Mouse (Mus musculus): ENCODE measurements around the gene Nit1. TPM values are rescaled to one million over a fixed set of nuclear protein-coding genes. Genes with fewer than 3 reads are reported as not detected.

Nit1 gene
- polyA plus RNA-seq, 1 experiment from 2014 or later, result 54.2 TPM

DNA sequence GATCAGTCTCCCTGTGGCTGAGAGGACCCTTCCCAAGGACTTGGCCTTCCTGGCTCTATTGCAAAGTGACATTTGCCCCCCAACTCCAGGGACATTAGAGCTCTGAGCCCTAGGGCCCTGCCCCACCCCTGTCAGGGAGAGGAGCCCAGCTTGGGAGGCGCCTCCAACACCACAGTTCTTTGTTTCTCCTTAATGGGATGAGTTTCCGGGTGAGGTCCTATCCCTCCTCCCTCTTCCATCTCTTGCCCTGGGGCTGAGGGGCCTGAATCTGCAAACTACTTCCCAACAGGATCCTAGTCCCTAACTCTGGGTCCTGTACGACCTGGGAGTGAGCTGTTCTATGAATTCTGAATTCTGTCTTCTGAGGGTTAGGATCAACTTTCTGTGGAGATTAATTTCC lies 27.4 kb upstream of the Nit1 start:
- Histone ChIP-seq H3K4me1 (no peaks in the 10 kb centered on the region), H3K27me3 (replicated peaks) (0 out of 2 replicates have a peak, but pooled peaks cover 5% of the 10 kb centered on the region), H3K27ac (no peak overlapping the region), H3K9ac (no peak overlapping the region), H3K4me2 (no peak overlapping the region), H3K36me3 (replicated peaks) (no peaks in the 10 kb centered on the region), H3K4me3 (no peak overlapping the region), H3K9me3 (no peaks in the 10 kb centered on the region)
- 60% methylated on average over 3 of the region's 3 CpGs for WGBS
- ATAC-seq (replicated peaks), result no peak

GRCm38 (mm10) chr1:171369845-171370556 lies 24.6 kb upstream of the Nit1 start, which contains the start of gene Nectin4:
TSS of gene Nectin4 (plus strand) at chr1:171370099.
- Histone ChIP-seq H3K4me3 (no peak within 1 kb of the TSS), H3K4me1 (no peaks in the 10 kb centered on the region), H3K4me2 (no peak within 1 kb of the TSS), H3K27me3 (replicated peaks) (0 out of 2 replicates have a peak, but pooled peaks cover 5% of the 10 kb centered on the region), H3K9me3 (no peaks in the 10 kb centered on the region), H3K27ac (no peak within 1 kb of the TSS), H3K9ac (no peak within 1 kb of the TSS), H3K36me3 (replicated peaks) (no peaks in the 10 kb centered on the region)
- ATAC-seq (replicated peaks), result no peak
- WGBS, result 44% methylated on average over 20 of the region's 20 CpGs

- no peaks in the 10 kb centered on the region for H3K9me3 ChIP-seq
- H3K9ac ChIP-seq, result no peak overlapping the region
- 65% methylated on average over 7 of the region's 7 CpGs for WGBS
- H3K27ac ChIP-seq, result no peak overlapping the region
- H3K4me2 ChIP-seq, result no peak overlapping the region
- 0 out of 2 replicates have a peak, but pooled peaks cover 5% of the 10 kb centered on the region for H3K27me3 ChIP-seq (replicated peaks)
- ATAC-seq (replicated peaks), result no peak
- peaks cover 8% of the 10 kb centered on the region for H3K4me1 ChIP-seq
- no peaks in the 10 kb centered on the region for H3K36me3 ChIP-seq (replicated peaks)
- H3K4me3 ChIP-seq, result no peak overlapping the region
Observed at GRCm38 (mm10) chr1:171365934-171366333, 20.5 kb upstream of the Nit1 start.

- H3K9me3 ChIP-seq, result no peaks in the 10 kb centered on the region
- WGBS, result 31% methylated on average over 16 of the region's 16 CpGs
- ATAC-seq (replicated peaks), result peak; percentile 85
Observed at GRCm38 (mm10) chr1:171361106-171362103, 16.0 kb upstream of the Nit1 start.

GRCm38 (mm10) chr1:171360656-171361055 lies 15.2 kb upstream of the Nit1 start, which contains the start of gene Klhdc9:
TSS of gene Klhdc9 (minus strand) at chr1:171360798.
- peak within 1 kb of the TSS; percentile 49 for H3K4me3 ChIP-seq
- peak within 1 kb of the TSS; percentile 64 for H3K4me2 ChIP-seq
- ATAC-seq (replicated peaks), result peak; percentile 97
- WGBS, result under 1% methylated on average over 21 of the region's 21 CpGs
- 0 out of 2 replicates have a peak, but pooled peaks cover 2% of the 10 kb centered on the region for H3K36me3 ChIP-seq (replicated peaks)
- no peaks in the 10 kb centered on the region for H3K27me3 ChIP-seq (replicated peaks)
- H3K4me1 ChIP-seq, result peaks cover 20% of the 10 kb centered on the region
- H3K27ac ChIP-seq, result peak within 1 kb of the TSS; percentile 88
- peak within 1 kb of the TSS; percentile 67 for H3K9ac ChIP-seq
- H3K9me3 ChIP-seq, result no peaks in the 10 kb centered on the region

More at GRCm38 (mm10) chr1:171361106-171362103, 16.0 kb upstream of the Nit1 start:
- Histone ChIP-seq H3K27ac (peak overlapping the region; percentile 88), H3K27me3 (replicated peaks) (no peaks in the 10 kb centered on the region), H3K9ac (peak overlapping the region; percentile 67), H3K4me3 (peak overlapping the region; percentile 49), H3K4me1 (peaks cover 20% of the 10 kb centered on the region), H3K36me3 (replicated peaks) (0 out of 2 replicates have a peak, but pooled peaks cover 2% of the 10 kb centered on the region), H3K4me2 (peak overlapping the region; percentile 64)

DNA sequence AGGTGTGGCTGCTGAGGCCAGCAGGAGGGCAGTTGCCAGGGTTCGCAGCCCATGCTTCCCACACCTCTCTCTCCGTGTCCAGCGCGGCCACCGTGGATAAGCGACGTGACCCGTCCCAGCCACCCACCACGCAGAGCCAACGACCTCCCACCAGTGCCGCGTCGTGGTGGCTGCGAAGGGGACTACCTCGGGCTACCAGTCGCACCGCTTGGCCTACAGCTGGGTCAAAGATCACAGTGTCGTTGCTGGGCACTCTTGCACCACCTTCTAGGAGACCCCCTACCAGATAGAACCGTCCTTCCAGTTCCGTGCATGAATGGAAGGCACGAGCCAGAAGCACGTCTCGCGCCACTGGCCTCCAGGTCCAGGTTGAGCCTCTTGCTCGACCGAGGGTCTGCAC lies 14.8 kb upstream of the Nit1 start:
- Histone ChIP-seq H3K27ac (peak overlapping the region; percentile 88), H3K9ac (peak overlapping the region; percentile 67), H3K9me3 (no peaks in the 10 kb centered on the region), H3K4me1 (peaks cover 20% of the 10 kb centered on the region), H3K4me3 (peak overlapping the region; percentile 49), H3K27me3 (replicated peaks) (no peaks in the 10 kb centered on the region), H3K36me3 (replicated peaks) (0 out of 2 replicates have a peak, but pooled peaks cover 2% of the 10 kb centered on the region), H3K4me2 (peak overlapping the region; percentile 64)
- WGBS, result 3% methylated on average over 26 of the region's 26 CpGs
- no peak for ATAC-seq (replicated peaks)

DNA sequence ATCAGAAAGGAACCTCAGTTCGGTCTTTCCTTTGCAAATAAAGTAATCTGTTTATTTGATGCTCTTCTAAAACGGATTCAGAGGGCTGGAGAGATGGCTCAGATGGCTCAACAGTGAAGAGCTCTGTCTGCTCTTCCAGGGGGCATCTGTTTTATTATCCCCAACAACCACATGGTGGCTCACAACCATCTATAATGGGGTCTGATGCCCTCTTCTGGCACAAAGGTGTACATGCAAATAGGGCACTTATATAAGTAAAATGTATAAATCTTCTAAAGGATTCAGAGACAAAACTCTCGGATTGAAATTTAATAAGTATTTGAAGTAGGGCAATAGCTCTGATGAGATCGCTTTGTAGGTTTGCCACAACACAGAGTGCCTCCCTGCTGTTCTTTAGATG lies 13.0 kb upstream of the Nit1 start:
- WGBS, result 73% methylated on average over 4 of the region's 4 CpGs
- H3K9me3 ChIP-seq, result no peaks in the 10 kb centered on the region
- H3K36me3 ChIP-seq (replicated peaks), result 0 out of 2 replicates have a peak, but pooled peaks cover 2% of the 10 kb centered on the region
- H3K4me1 ChIP-seq, result peaks cover 20% of the 10 kb centered on the region
- no peak overlapping the region for H3K4me2 ChIP-seq
- no peak overlapping the region for H3K27ac ChIP-seq
- no peak for ATAC-seq (replicated peaks)
- H3K9ac ChIP-seq, result no peak overlapping the region
- no peaks in the 10 kb centered on the region for H3K27me3 ChIP-seq (replicated peaks)
- no peak overlapping the region for H3K4me3 ChIP-seq

- no peak for ATAC-seq (replicated peaks)
- Histone ChIP-seq H3K27me3 (replicated peaks) (no peaks in the 10 kb centered on the region), H3K4me1 (peaks cover 17% of the 10 kb centered on the region), H3K27ac (no peak overlapping the region), H3K4me2 (no peak overlapping the region), H3K36me3 (replicated peaks) (0 out of 2 replicates have a peak, but pooled peaks cover 2% of the 10 kb centered on the region), H3K4me3 (no peak overlapping the region), H3K9me3 (no peaks in the 10 kb centered on the region), H3K9ac (no peak overlapping the region)
- WGBS, result 94% methylated on average over 2 of the region's 2 CpGs
Observed at GRCm38 (mm10) chr1:171356814-171357213, 11.4 kb upstream of the Nit1 start.

DNA sequence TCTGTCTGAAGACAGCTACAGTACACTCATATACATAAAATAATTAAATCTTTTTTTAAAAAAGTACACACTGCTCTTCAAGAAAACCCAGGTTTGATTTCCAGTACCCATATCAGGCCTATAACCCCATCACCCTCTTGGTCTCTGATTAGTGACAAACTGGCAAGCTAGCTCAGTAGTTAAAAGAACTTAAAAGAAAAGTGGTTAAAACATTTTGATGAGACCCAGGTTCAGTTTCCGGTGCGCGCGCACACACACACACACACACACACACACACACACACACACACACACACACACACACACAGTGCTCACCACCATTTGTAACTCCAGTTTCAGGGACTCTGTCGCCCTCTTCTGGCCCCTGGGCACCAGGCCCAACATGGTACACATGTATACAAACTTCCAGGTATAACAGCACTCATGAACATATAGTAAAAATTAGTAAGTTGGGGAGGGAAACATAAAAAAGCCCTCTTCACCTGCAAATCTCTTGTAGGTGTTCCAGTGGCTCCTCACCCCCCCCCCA lies 10.4 kb upstream of the Nit1 start:
- no peak for ATAC-seq (replicated peaks)
- Histone ChIP-seq H3K27me3 (replicated peaks) (no peaks in the 10 kb centered on the region), H3K4me1 (peaks cover 12% of the 10 kb centered on the region), H3K9ac (no peak overlapping the region), H3K27ac (no peak overlapping the region), H3K4me2 (no peak overlapping the region), H3K36me3 (replicated peaks) (0 out of 2 replicates have a peak, but pooled peaks cover 2% of the 10 kb centered on the region), H3K4me3 (no peak overlapping the region), H3K9me3 (no peaks in the 10 kb centered on the region)
- WGBS, result 86% methylated on average over 5 of the region's 5 CpGs

DNA sequence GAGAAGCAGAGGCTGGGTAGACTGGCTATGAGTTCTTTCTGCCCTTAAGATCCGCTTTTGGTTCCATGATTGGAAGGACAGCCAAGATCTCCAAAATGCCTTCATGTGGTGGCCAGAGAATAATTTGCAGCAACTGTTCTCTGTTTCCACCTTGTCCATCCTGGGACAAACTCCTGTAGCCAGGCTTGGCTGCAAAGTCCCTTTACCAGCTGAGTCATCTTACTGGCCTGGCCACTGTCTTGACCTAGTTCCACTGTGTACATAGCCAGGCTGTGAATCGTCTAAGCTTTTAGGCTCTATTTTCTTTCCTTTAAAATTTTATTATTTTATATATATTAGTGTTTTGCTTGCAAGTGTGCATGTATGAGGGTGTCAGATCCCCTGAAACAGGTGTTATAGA lies 3.8 kb upstream of the Nit1 start:
- ATAC-seq (replicated peaks), result no peak
- Histone ChIP-seq H3K9me3 (0 out of 2 replicates have a peak, but pooled peaks cover 6% of the 10 kb centered on the region), H3K4me1 (peaks cover 33% of the 10 kb centered on the region), H3K27me3 (replicated peaks) (no peaks in the 10 kb centered on the region), H3K36me3 (replicated peaks) (no peaks in the 10 kb centered on the region), H3K4me2 (no peak overlapping the region), H3K4me3 (no peak overlapping the region), H3K27ac (no peak overlapping the region), H3K9ac (no peak overlapping the region)
- WGBS, result 96% methylated on average over 2 of the region's 2 CpGs

DNA sequence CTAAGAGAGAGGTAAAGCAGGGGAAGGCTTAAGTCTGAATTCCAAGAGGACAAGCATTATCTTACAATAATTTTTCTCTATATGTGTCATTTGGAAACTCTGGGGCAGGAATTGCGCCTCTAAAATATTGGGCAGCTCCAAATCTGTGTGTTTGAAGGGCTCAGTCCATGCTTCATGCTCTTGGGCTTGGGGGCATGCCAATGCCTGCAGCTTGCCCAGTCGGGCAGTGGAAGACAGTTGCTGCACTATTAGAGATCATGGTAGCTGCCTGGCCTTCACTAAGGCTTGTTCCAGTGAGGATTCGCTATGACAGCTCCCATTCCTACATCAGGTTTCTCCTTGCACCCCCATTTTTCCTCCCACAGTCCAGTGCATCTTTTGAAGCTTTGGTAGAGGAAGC lies 3.2 kb upstream of the Nit1 start:
- H3K27me3 ChIP-seq (replicated peaks), result no peaks in the 10 kb centered on the region
- H3K4me3 ChIP-seq, result no peak overlapping the region
- no peaks in the 10 kb centered on the region for H3K36me3 ChIP-seq (replicated peaks)
- ATAC-seq (replicated peaks), result no peak
- H3K9ac ChIP-seq, result no peak overlapping the region
- H3K4me2 ChIP-seq, result no peak overlapping the region
- 93% methylated on average over 3 of the region's 3 CpGs for WGBS
- 0 out of 2 replicates have a peak, but pooled peaks cover 6% of the 10 kb centered on the region for H3K9me3 ChIP-seq
- peaks cover 36% of the 10 kb centered on the region for H3K4me1 ChIP-seq
- no peak overlapping the region for H3K27ac ChIP-seq

- ATAC-seq (replicated peaks), result no peak
- H3K4me2 ChIP-seq, result peak overlapping the region; percentile 81
- 0 out of 2 replicates have a peak, but pooled peaks cover 6% of the 10 kb centered on the region for H3K9me3 ChIP-seq
- under 1% methylated on average over 14 of the region's 14 CpGs for WGBS
- H3K4me3 ChIP-seq, result peak overlapping the region; percentile 94
- H3K27me3 ChIP-seq (replicated peaks), result no peaks in the 10 kb centered on the region
- peaks cover 38% of the 10 kb centered on the region for H3K4me1 ChIP-seq
- peaks cover 16% of the 10 kb centered on the region for H3K36me3 ChIP-seq (replicated peaks)
- peak overlapping the region; percentile 78 for H3K9ac ChIP-seq
- peak overlapping the region; percentile 86 for H3K27ac ChIP-seq
Observed at GRCm38 (mm10) chr1:171346095-171346450, 627 bp upstream of the Nit1 start.
